Mouse (Mus musculus) embryo, embryonic 11 days (tissue): ENCODE measurements around the gene Ankrd6.

ENCODE experiments used
- DNase-seq: peaks from one replicate; pipeline ENCODE4 v3.0.0-alpha.2; 2015

Gene Ankrd6

GRCm38 (mm10) chr4:32853609-32854188, 96.9 kb downstream of the Ankrd6 start:
- no peak for DNase-seq

- DNase-seq, result no peak
These were observed 97.8 kb downstream of the Ankrd6 start for GRCm38 (mm10) chr4:32852819-32853218.

- DNase-seq, result no peak
These were observed 98.3 kb downstream of the Ankrd6 start for GRCm38 (mm10) chr4:32852294-32852693.

- DNase-seq, result no peak
These were observed 112.2 kb downstream of the Ankrd6 start for GRCm38 (mm10) chr4:32838401-32838800.

- DNase-seq, result no peak
These were observed 114.6 kb downstream of the Ankrd6 start for GRCm38 (mm10) chr4:32836071-32836470.

GRCm38 (mm10) chr4:32834541-32834940, 116.1 kb downstream of the Ankrd6 start:
- DNase-seq, result no peak

GRCm38 (mm10) chr4:32833494-32834282, 117.0 kb downstream of the Ankrd6 start:
- DNase-seq, result peak; percentile 51

GRCm38 (mm10) chr4:32829316-32829715, 121.3 kb downstream of the Ankrd6 start:
- peak; percentile 18 for DNase-seq

- no peak for DNase-seq
These were observed 122.1 kb downstream of the Ankrd6 start for GRCm38 (mm10) chr4:32828385-32829077.

GRCm38 (mm10) chr4:32826925-32827324, 123.7 kb downstream of the Ankrd6 start:
- no peak for DNase-seq

- no peak for DNase-seq
These were observed 126.4 kb downstream of the Ankrd6 start for GRCm38 (mm10) chr4:32824254-32824653.

- DNase-seq, result no peak
These were observed 130.0 kb downstream of the Ankrd6 start for GRCm38 (mm10) chr4:32820676-32821075.

GRCm38 (mm10) chr4:32817478-32817877, 133.2 kb downstream of the Ankrd6 start:
- no peak for DNase-seq

- no peak for DNase-seq
These were observed 150.0 kb downstream of the Ankrd6 start for GRCm38 (mm10) chr4:32800577-32801170.

- peak; percentile 91 for DNase-seq
These were observed 150.6 kb downstream of the Ankrd6 start, which contains the start of gene Lyrm2 for GRCm38 (mm10) chr4:32799966-32800576. Gene Lyrm2 (plus strand): TSS chr4:32800253.

GRCm38 (mm10) chr4:32798976-32799375, 151.7 kb downstream of the Ankrd6 start:
- DNase-seq, result no peak

GRCm38 (mm10) chr4:32789020-32789419, 161.6 kb downstream of the Ankrd6 start:
- no peak for DNase-seq

- no peak for DNase-seq
These were observed 163.5 kb downstream of the Ankrd6 start for GRCm38 (mm10) chr4:32787110-32787509.

GRCm38 (mm10) chr4:32779996-32780395, 170.6 kb downstream of the Ankrd6 start:
- DNase-seq, result no peak

GRCm38 (mm10) chr4:32770284-32770810, 180.3 kb downstream of the Ankrd6 start:
- no peak for DNase-seq

GRCm38 (mm10) chr4:32768046-32768445, 182.6 kb downstream of the Ankrd6 start:
- DNase-seq, result no peak

- no peak for DNase-seq
These were observed 183.2 kb downstream of the Ankrd6 start for GRCm38 (mm10) chr4:32767471-32767870.

- no peak for DNase-seq
These were observed 193.2 kb downstream of the Ankrd6 start for GRCm38 (mm10) chr4:32757430-32757829.
